Mouse (Mus musculus) kidney, adult 8-10 months (tissue): ENCODE measurements around the gene Setd4.

Experiments used
- DNase-seq, 2 experiments: peaks; one replicate each; pipeline ENCODE4 v3.0.0; 2022

Setd4 gene

DNA sequence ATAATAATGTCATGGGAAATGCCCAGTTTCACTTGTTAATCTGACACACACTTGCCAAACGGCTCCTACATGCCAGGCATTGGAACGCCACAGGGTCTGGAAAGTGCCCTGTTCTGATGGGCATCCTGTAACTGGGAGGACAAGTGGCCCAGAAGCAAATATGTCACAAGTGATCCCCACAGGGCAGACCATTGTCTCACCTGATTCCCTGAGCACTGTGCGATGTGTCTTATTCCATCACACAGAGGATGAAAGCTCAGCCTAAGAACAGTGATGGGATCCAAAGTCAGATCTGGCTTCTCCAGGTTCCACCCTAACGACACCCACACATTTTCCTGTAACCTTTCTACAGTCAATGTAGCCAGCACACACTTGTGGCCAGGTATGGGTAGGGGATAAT lies 58.9 kb downstream of the Setd4 start:
- DNase-seq, result no peak

DNA sequence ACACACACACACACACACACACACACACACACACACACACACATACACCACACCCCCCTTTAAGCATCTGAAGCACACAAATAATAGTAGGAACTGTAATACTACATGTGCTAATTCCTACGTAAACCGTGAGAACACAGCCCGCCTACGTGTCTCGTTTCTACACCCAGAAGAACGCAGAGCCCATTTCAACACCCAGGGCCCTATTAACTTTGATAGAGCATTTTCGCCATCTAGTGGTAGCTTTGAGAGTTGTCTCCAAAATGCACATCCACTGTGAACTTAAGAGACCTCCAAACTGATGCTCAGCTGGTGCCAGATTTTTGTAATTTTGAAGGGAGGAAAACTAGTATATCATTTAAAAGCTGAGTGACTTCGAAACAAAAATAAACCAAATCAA lies 60.2 kb downstream of the Setd4 start:
- peak; percentile 29 to 46 for DNase-seq

DNA sequence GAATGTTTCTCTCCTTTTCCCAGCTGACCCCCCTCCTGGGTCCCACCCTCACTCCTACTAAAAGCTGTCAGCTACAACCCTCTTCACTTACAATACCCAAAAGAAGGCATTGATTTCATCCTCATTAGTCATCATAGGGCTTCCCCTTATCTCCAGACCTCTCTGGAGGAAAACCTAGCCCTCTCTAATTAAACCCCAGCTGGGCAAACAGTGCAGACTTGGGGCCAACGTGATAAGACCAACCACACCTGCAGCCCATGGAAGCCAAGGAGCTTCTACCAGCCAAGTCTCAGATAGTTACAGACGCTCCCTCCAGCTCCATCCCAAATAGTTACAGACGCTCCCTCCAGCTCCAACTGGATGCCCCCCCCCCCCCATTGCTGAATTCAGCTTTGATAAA lies 64.0 kb downstream of the Setd4 start:
- DNase-seq, result no peak

DNA sequence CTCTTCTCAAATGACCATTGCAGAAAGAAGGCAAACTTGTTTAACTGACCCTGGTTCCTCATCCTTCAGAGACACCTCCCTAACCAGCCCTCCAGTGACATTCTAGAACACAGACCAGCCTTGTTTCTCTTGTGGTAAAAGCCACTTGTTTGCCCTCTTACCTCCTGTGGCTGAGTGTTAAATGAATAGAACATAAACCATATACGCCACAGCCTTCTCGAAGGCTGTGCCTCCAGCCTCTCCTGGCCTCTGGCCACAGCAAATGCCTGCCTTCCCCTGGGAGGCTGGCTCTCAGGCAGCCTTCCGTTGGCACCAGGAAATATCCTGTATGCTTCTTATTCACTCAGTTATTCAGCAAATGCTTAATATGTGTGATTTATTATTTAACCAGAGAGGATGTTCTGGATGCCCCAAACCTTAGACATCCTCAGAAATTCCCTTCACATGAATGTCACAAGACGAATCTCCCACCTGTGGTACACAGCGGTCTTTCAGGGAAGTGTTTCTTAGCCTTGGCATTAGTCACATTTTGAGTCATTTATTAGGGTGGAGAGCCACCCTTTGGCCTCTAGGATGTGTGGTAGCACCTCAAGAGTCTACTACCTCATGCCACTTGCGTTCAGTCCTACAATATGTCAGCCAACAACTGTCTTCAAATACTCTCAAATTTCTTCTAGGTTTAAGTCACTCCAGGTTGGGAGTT lies 68.6 kb downstream of the Setd4 start:
- DNase-seq, result no peak
